Mouse (Mus musculus) testis, postnatal 10 days (tissue): ENCODE data around the gene Chrm3.
"Not testable (repeated sequence)": the region's sequence is repeated elsewhere in the genome, so short reads cannot be mapped to it uniquely, and the experiment has no call there.

Experiments
- DNase-seq: peaks from one replicate; pipeline ENCODE4 v3.0.0; 2021; ENCODE audit warnings: low spot score

Chrm3 gene

GRCm38 (mm10) chr13:10360777-10361176, at the start of gene Chrm3:
TSS of gene Chrm3 (minus strand) at chr13:10360847.
- DNase-seq = peak; percentile 42

GRCm38 (mm10) chr13:10394364-10394763, 33.7 kb upstream of the Chrm3 start:
- no peak for DNase-seq

- DNase-seq = not testable (repeated sequence)
Measured at GRCm38 (mm10) chr13:10375487-10375886, 14.8 kb upstream of the Chrm3 start.

GRCm38 (mm10) chr13:10360199-10360694, 400 bp downstream of the Chrm3 start:
- peak; percentile 48 for DNase-seq

- no peak for DNase-seq
Measured at GRCm38 (mm10) chr13:10359516-10360198, 990 bp downstream of the Chrm3 start.

GRCm38 (mm10) chr13:10355796-10356195, 4.9 kb downstream of the Chrm3 start:
- no peak for DNase-seq

- no peak for DNase-seq
Measured at GRCm38 (mm10) chr13:10354885-10355575, 5.6 kb downstream of the Chrm3 start.

- no peak for DNase-seq
Measured at GRCm38 (mm10) chr13:10352141-10352540, 8.5 kb downstream of the Chrm3 start.

- DNase-seq = no peak
Measured at GRCm38 (mm10) chr13:10344362-10344761, 16.3 kb downstream of the Chrm3 start.

GRCm38 (mm10) chr13:10335558-10335957, 25.1 kb downstream of the Chrm3 start:
- DNase-seq = no peak

- DNase-seq = no peak
Measured at GRCm38 (mm10) chr13:10332762-10333161, 27.9 kb downstream of the Chrm3 start.

GRCm38 (mm10) chr13:10309811-10310210, 50.8 kb downstream of the Chrm3 start:
- no peak for DNase-seq

GRCm38 (mm10) chr13:10295160-10295559, 65.5 kb downstream of the Chrm3 start:
- no peak for DNase-seq

GRCm38 (mm10) chr13:10284331-10284730, 76.3 kb downstream of the Chrm3 start:
- no peak for DNase-seq

- no peak for DNase-seq
Measured at GRCm38 (mm10) chr13:10274907-10275306, 85.7 kb downstream of the Chrm3 start.

GRCm38 (mm10) chr13:10263784-10264183, 96.9 kb downstream of the Chrm3 start:
- no peak for DNase-seq

GRCm38 (mm10) chr13:10253049-10253448, 107.6 kb downstream of the Chrm3 start:
- DNase-seq = no peak

GRCm38 (mm10) chr13:10251499-10252179, 109.0 kb downstream of the Chrm3 start:
- DNase-seq = no peak

- peak; percentile 38 for DNase-seq
Measured at GRCm38 (mm10) chr13:10244243-10244998, 116.2 kb downstream of the Chrm3 start.

- no peak for DNase-seq
Measured at GRCm38 (mm10) chr13:10240238-10240637, 120.4 kb downstream of the Chrm3 start.

GRCm38 (mm10) chr13:10239825-10240224, 120.8 kb downstream of the Chrm3 start:
- DNase-seq = no peak

GRCm38 (mm10) chr13:10237616-10238015, 123.0 kb downstream of the Chrm3 start:
- no peak for DNase-seq
